Mouse (Mus musculus) midbrain, embryonic 15.5 days (tissue): Measurements from ENCODE around the gene 4932438A13Rik. TPM values are rescaled to one million over a fixed set of nuclear protein-coding genes. Genes with fewer than 3 reads are reported as not detected.

Experiments used
- ATAC-seq: fragments of 200-750 bp; cut with Nextera tagmentation; replicated peaks from 2 replicates; pipeline ENCODE4 v1.8.0; 2017; ENCODE audit warnings: moderate TSS enrichment
- H3K27ac ChIP-seq: fragments of 300-500 bp; sonication (generic); 2 replicates; pipeline ENCODE4 v1.5.1; 2015; ENCODE audit warnings: mild to moderate bottlenecking, inconsistent platforms
- H3K27me3 ChIP-seq: fragments of 300-500 bp; sonication (generic); replicated peaks from 2 replicates; pipeline ENCODE4 v1.6.1; 2015; ENCODE audit warnings: inconsistent platforms
- H3K36me3 ChIP-seq: fragments of 300-500 bp; sonication (generic); replicated peaks from 2 replicates; pipeline ENCODE4 v1.6.1; 2015; ENCODE audit warnings: inconsistent platforms
- H3K4me1 ChIP-seq: fragments of 300-500 bp; sonication (generic); 2 replicates; pipeline ENCODE4 v1.6.1; 2015; ENCODE audit warnings: inconsistent platforms
- H3K4me2 ChIP-seq: fragments of 300-500 bp; sonication (generic); 2 replicates; pipeline ENCODE4 v1.6.1; 2015; ENCODE audit warnings: inconsistent platforms, mild to moderate bottlenecking, moderate library complexity
- H3K4me3 ChIP-seq: fragments of 300-500 bp; sonication (generic); 2 replicates; pipeline ENCODE4 v1.5.1; 2015; ENCODE audit warnings: mild to moderate bottlenecking, inconsistent platforms
- H3K9ac ChIP-seq: fragments of 300-500 bp; sonication (generic); 2 replicates; pipeline ENCODE4 v1.6.1; 2015; ENCODE audit warnings: mild to moderate bottlenecking, inconsistent platforms
- H3K9me3 ChIP-seq: fragments of 300-500 bp; sonication (generic); 2 replicates; pipeline ENCODE4 v1.6.1; 2016; ENCODE audit warnings: inconsistent platforms
- WGBS: fragments of 180-500 bp; shearing (Covaris S2); methylation state at CpG from one replicate; pipeline ENCODE4 v1.1.7; 2015; ENCODE audit warnings: mixed read lengths; 5-methylcytosine and 5-hydroxymethylcytosine counted together
- polyA plus RNA-seq: library from polyadenylated mRNA; unstranded; fragments of >200 nt; fragmentation: Nextera tagmentation; extraction: Ambion mirVana; gene quantifications from 2 replicates; pipeline ENCODE4 v1.2.1, GENCODE M21; 2015

4932438A13Rik gene
- polyA plus RNA-seq, 1 experiment from 2014 or later = 89.3 TPM

GRCm38 (mm10) chr3:36943706-36944105 is 80.8 kb downstream of the 4932438A13Rik start:
- ATAC-seq = no peak
- Histone ChIP-seq H3K4me1 (no peaks in the 10 kb centered on the region), H3K9ac (no peak overlapping the region), H3K36me3 (peaks cover 11% of the 10 kb centered on the region), H3K27me3 (no peaks in the 10 kb centered on the region), H3K4me3 (no peak overlapping the region), H3K9me3 (no peaks in the 10 kb centered on the region), H3K27ac (no peak overlapping the region), H3K4me2 (no peak overlapping the region)

DNA sequence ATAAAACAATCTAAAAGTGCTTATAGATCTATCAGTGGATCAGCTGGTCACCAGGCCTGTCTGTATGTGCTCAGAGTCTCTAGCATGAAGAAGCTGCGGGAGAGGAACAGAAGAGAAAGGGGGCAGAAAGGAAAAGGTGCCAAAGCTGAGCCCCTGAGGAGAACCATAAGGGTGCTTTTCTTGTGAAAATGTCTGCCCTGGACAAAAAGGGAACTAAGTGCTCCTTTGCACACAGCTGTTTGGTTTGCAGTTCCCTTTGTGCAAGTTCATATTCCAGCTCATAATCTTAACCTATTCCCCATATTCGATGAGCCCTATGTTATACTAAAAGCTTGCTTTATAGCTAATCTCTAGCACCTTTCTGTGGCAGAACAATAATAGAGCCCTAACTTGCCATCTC is 175.1 kb downstream of the 4932438A13Rik start:
- Histone ChIP-seq H3K4me3 (no peak overlapping the region), H3K4me2 (no peak overlapping the region), H3K9me3 (no peaks in the 10 kb centered on the region), H3K27ac (no peak overlapping the region), H3K27me3 (no peaks in the 10 kb centered on the region), H3K36me3 (peaks cover 32% of the 10 kb centered on the region), H3K9ac (no peak overlapping the region), H3K4me1 (no peaks in the 10 kb centered on the region)
- WGBS = 91% methylated on average over 2 of the region's 2 CpGs
- ATAC-seq = no peak

GRCm38 (mm10) chr3:37039811-37040210 is 176.9 kb downstream of the 4932438A13Rik start:
- Histone ChIP-seq H3K27ac (no peak overlapping the region), H3K4me1 (no peaks in the 10 kb centered on the region), H3K4me3 (no peak overlapping the region), H3K36me3 (peaks cover 39% of the 10 kb centered on the region), H3K4me2 (no peak overlapping the region), H3K27me3 (no peaks in the 10 kb centered on the region), H3K9me3 (no peaks in the 10 kb centered on the region), H3K9ac (no peak overlapping the region)
- ATAC-seq = no peak

DNA sequence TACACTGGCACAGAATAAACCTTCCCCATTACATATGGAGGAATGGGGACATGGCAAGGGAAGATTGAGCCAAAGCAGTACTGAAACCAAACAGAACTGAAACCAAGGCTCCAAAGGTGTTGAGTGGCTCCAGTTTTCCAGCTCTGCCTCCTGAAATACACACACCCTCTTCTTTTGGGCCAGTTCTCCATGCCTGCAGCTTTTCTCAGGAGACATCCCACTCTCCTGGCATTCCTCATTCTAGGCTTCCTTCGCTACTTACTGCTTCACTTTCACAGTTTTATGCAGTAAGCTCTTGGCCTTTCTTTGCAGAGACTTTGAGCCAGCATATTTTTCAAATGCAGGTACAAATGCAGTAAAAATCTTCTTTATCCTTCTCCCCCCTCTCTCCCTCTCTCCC is 188.6 kb downstream of the 4932438A13Rik start:
- Histone ChIP-seq H3K9ac (no peak overlapping the region), H3K9me3 (no peaks in the 10 kb centered on the region), H3K27me3 (no peaks in the 10 kb centered on the region), H3K4me3 (no peak overlapping the region), H3K27ac (no peak overlapping the region), H3K4me1 (no peaks in the 10 kb centered on the region), H3K4me2 (no peak overlapping the region), H3K36me3 (peaks cover 23% of the 10 kb centered on the region)
- no peak for ATAC-seq
- 100% methylated on average over 1 of the region's 1 CpGs for WGBS

- Histone ChIP-seq H3K9me3 (0 out of 2 replicates have a peak, but pooled peaks cover 10% of the 10 kb centered on the region), H3K4me3 (0 out of 2 replicates have a peak within 1 kb of the TSS, but pooled peaks have one; percentile 8), H3K4me2 (peak within 1 kb of the TSS; percentile 21; the same call in 1 of the 2 replicates), H3K27ac (no peak within 1 kb of the TSS), H3K27me3 (no peaks in the 10 kb centered on the region), H3K4me1 (no peaks in the 10 kb centered on the region), H3K9ac (no peak within 1 kb of the TSS), H3K36me3 (no peaks in the 10 kb centered on the region)
- WGBS = 58% methylated on average over 39 of the region's 39 CpGs
- ATAC-seq = no peak
These were observed 200.5 kb downstream of the 4932438A13Rik start, which contains the start of gene Adad1 for GRCm38 (mm10) chr3:37063406-37063805. Adad1 (plus strand) TSS chr3:37063527.

- H3K9ac ChIP-seq = no peak overlapping the region
- H3K4me2 ChIP-seq = no peak overlapping the region
- ATAC-seq = no peak
- no peak overlapping the region for H3K4me3 ChIP-seq
- H3K36me3 ChIP-seq = no peaks in the 10 kb centered on the region
- H3K9me3 ChIP-seq = no peaks in the 10 kb centered on the region
- no peak overlapping the region for H3K27ac ChIP-seq
- H3K4me1 ChIP-seq = no peaks in the 10 kb centered on the region
- H3K27me3 ChIP-seq = no peaks in the 10 kb centered on the region
These were observed 210.3 kb downstream of the 4932438A13Rik start for GRCm38 (mm10) chr3:37073211-37073610.

DNA sequence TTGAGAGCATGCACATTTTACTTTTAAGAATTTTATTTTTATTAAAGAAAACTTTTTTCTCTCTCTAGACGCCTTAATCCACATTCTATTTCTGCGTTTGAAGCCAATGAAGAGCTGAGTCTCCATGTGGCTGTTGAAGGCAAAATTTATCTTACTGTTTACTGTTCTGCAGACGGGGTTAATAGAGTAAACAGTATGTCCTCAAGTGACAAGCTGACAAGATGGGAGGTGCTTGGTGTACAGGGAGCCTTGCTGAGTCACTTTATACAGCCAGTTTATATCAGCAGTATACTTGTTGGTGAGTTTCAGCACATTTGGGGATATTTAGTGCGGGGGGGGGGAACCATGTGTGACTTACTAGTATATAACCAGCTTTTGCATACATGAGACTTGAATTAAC is 222.0 kb downstream of the 4932438A13Rik start:
- Histone ChIP-seq H3K4me2 (no peak overlapping the region), H3K9me3 (no peaks in the 10 kb centered on the region), H3K27ac (no peak overlapping the region), H3K27me3 (no peaks in the 10 kb centered on the region), H3K4me1 (no peaks in the 10 kb centered on the region), H3K4me3 (no peak overlapping the region), H3K9ac (no peak overlapping the region), H3K36me3 (no peaks in the 10 kb centered on the region)
- no peak for ATAC-seq
- 84% methylated on average over 4 of the region's 4 CpGs for WGBS

DNA sequence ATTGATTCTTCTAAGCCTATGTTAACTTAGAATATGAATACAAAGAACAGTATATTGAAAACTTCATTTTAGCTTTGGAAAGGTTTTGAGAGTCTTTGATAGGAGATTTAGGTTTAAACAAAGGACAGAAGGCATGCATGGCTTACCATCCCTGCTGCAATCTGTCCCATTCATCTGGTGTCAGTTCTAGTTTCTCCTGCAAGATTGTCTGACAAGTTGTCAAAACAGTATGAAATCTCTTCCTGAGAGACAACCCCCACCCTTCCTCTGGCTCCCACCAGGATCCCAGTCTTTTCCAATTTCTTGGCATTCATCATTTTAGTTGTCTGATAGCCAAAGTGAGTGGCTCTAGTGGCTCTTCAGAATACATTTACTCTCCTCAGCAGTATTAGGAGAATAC is 227.8 kb downstream of the 4932438A13Rik start:
- Histone ChIP-seq H3K9ac (no peak overlapping the region), H3K4me1 (no peaks in the 10 kb centered on the region), H3K9me3 (no peaks in the 10 kb centered on the region), H3K27ac (no peak overlapping the region), H3K27me3 (no peaks in the 10 kb centered on the region), H3K4me3 (no peak overlapping the region), H3K36me3 (no peaks in the 10 kb centered on the region), H3K4me2 (no peak overlapping the region)
- ATAC-seq = no peak

Other genes starting within 250 kb of the 4932438A13Rik start
- gene Bbs7, start 249.6 kb upstream of the 4932438A13Rik start, polyA plus RNA-seq = 22.3 and 24.9 TPM in 2 replicates
- gene Trpc3, start 172.9 kb upstream of the 4932438A13Rik start, polyA plus RNA-seq = 7.9 and 8.8 TPM in 2 replicates
- 0.09 and 0.25 TPM in 2 replicates for gene Adad1, start 200.4 kb downstream of the 4932438A13Rik start, polyA plus RNA-seq